Mouse (Mus musculus) lung, adult 2 months (tissue): ENCODE measurements around the gene Tmem269. TPM values are rescaled to one million over a fixed set of nuclear protein-coding genes. Genes with fewer than 3 reads are reported as not detected.

Experiments
- DNase-seq: peaks from one replicate; pipeline ENCODE4 v3.0.0; 2022
- H3K4me1 ChIP-seq: fragments of 200-500 bp; 2 replicates; pipeline ENCODE4 v1.6.1; 2011; ENCODE audit warnings: low read length; ENCODE audit not compliant: control insufficient read depth, insufficient read depth
- H3K4me3 ChIP-seq: fragments of 200-500 bp; replicated peaks from 2 replicates; pipeline ENCODE3; 2011; ENCODE audit warnings: low read depth, mild to moderate bottlenecking, control low read depth, low read length; ENCODE audit errors: extremely low read depth
- CTCF ChIP-seq: fragments of 200-500 bp; IDR thresholded peaks from 2 replicates; pipeline ENCODE4 v1.5.1; 2011; ENCODE audit warnings: mild to moderate bottlenecking, low read length, control low read depth; ENCODE audit not compliant: insufficient read depth
- POLR2A ChIP-seq: fragments of 200-500 bp; IDR thresholded peaks from 2 replicates; pipeline ENCODE4 v1.6.1; 2011; ENCODE audit warnings: low read depth, mild to moderate bottlenecking, control low read depth, low read length, borderline replicate concordance; ENCODE audit errors: extremely low read depth
- WGBS: fragments of 180-500 bp; shearing (Covaris S2); methylation state at CpG from one replicate; pipeline ENCODE4 v1.1.7; 2018; 5-methylcytosine and 5-hydroxymethylcytosine counted together
- polyA plus RNA-seq: library from polyadenylated mRNA; depleted of rRNA; stranded (reverse); fragments of >200 nt; gene quantifications from 2 replicates; pipeline ENCODE4 v1.2.3, GENCODE M21; 2012

Gene Tmem269
- polyA plus RNA-seq, 1 experiment, result 0.28 TPM

DNA sequence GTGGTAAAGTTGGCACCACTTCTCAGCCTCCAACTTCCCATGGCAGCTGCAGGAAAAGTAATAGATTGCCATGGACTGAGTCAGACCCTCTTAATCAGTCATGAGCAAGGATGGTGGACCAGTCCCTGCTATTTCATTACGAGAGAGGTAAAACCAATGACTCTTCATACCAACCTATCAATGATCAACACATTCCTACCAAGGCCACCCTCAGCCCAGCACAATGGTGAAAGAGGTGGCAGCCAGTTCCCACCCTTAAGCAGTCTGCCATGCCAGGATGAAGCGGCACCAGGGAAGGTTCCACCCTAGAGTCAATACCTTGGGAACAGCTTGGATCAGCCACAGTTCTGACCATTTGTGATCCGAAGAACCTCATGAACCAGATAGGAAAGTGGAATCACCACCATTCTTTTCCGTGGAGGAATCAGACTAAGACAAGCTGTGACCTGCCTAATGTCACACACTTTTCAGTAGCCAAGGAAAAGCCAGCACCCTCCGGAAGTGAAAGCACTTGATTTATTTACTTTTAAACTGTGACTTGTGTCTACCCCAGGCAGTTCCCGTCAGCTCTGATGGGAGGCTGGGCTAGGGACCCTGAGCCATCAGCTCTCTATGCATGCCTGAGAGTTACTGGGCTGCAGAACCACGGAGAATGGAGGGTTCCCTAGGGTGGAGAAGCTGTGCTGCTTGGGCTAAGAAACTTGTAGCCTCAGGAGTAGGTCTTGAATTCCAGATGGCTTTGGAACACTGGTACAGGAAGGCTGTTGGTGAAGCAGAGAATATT, 34.2 kb upstream of the Tmem269 start:
- no peak overlapping the region for H3K4me3 ChIP-seq
- peaks cover 4% of the 10 kb centered on the region; the same call in 1 of the 2 replicates for H3K4me1 ChIP-seq
- no peak for TF ChIP-seq CTCF
- TF ChIP-seq POLR2A, result no peak
- no peak for DNase-seq
- 47% methylated on average over 7 of the region's 7 CpGs for WGBS

- WGBS, result 67% methylated on average over 11 of the region's 11 CpGs
- Histone ChIP-seq H3K4me1 (peaks cover 6% of the 10 kb centered on the region), H3K4me3 (no peak overlapping the region)
- TF ChIP-seq POLR2A, result no peak
- TF ChIP-seq CTCF, result no peak
- DNase-seq, result peak; percentile 32
Observed at GRCm38 (mm10) chr4:119248407-119248965, 30.5 kb upstream of the Tmem269 start.

DNA sequence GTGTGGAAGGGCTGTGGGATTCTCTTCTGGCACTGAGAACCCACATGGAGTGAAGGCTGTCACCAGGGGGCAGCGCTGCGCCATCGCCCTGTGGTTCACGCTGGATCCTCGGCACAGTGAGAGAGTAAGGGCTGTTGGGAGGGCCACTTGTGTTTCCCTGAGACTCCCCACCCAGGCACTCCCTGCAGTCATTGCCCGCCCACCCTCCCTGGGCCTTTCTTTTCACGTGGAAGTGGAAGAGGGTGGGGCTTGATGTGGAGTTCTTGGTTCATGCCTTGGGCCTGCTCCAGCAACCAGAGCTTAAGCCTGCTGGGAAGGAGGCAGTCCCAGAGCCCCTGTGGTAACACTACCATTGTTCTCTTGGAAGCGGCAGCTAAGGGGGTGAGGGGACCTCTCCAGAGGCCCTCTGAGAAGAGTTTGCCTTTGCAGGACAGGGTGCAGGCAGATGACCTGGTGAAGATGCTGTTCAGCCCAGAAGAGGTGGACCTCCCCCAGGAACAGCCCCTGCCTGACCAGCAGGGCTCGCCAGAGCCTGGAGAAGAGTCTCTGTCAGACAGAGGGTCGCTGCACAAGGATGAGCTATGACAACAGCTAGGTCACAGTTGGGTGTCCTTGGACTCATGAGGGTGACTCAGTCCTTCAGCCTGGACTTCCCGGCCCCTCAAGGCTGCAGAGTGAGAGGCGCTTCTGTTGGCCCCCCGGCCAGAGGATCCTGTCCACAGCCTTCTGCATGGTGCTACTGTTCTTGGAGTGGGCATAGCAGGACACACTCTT, 29.6 kb upstream of the Tmem269 start:
- peak; percentile 83 for DNase-seq
- peaks cover 6% of the 10 kb centered on the region for H3K4me1 ChIP-seq
- TF ChIP-seq POLR2A (peak; percentile 27; the same call in 1 of the 2 replicates), CTCF (peak; percentile 90)
- H3K4me3 ChIP-seq, result no peak overlapping the region
- WGBS, result 33% methylated on average over 13 of the region's 13 CpGs

GRCm38 (mm10) chr4:119246688-119247225, 28.7 kb upstream of the Tmem269 start:
- H3K4me3 ChIP-seq, result no peak overlapping the region
- DNase-seq, result no peak
- H3K4me1 ChIP-seq, result peaks cover 4% of the 10 kb centered on the region
- TF ChIP-seq CTCF (no peak), POLR2A (no peak)
- WGBS, result 62% methylated on average over 14 of the region's 14 CpGs

DNA sequence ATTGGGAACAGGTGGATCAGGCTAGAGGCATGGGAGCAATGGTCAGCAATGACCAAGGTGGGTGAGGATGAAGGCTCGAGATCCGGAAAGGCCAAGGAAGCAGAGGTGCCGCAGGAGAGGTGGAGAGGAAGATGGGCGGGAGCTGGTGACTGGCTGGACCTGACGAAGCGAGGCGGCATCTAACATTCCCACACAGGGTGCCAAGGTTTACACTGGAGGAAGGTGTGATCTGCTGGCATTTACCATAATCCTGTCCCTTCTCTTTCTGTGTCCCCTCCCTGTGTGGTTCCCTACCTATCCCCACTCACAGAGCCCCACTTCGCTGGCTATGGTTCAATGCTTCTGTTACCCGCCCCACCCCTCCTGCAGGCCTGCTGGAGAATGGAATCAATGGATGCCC, 27.9 kb upstream of the Tmem269 start:
- DNase-seq, result no peak
- TF ChIP-seq POLR2A (no peak), CTCF (no peak)
- Histone ChIP-seq H3K4me3 (no peak overlapping the region), H3K4me1 (peaks cover 4% of the 10 kb centered on the region)
- WGBS, result 79% methylated on average over 9 of the region's 9 CpGs

DNA sequence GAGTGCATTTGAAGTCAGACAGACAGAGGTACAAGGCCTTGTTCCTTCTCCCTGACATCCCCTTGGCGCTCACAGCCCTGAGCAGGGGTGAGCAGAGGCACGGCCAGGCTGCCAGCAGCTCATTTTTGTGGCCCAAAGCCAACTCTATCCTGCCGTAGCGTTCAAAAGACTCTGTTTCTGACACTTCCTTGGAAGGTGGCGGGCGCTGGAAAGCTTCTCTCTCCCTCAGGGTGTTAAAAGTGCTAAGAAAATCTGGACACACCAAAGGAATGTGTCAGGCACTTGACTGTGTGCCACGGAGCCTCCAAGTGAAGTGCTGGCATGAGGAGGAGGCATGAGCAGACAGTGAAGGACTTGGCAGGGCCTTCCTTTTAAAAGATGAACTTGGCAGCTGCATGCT, 27.5 kb upstream of the Tmem269 start:
- WGBS, result 49% methylated on average over 7 of the region's 7 CpGs
- peak; percentile 28 for DNase-seq
- H3K4me1 ChIP-seq, result peaks cover 4% of the 10 kb centered on the region
- TF ChIP-seq CTCF, result no peak
- TF ChIP-seq POLR2A, result no peak
- H3K4me3 ChIP-seq, result no peak overlapping the region

DNA sequence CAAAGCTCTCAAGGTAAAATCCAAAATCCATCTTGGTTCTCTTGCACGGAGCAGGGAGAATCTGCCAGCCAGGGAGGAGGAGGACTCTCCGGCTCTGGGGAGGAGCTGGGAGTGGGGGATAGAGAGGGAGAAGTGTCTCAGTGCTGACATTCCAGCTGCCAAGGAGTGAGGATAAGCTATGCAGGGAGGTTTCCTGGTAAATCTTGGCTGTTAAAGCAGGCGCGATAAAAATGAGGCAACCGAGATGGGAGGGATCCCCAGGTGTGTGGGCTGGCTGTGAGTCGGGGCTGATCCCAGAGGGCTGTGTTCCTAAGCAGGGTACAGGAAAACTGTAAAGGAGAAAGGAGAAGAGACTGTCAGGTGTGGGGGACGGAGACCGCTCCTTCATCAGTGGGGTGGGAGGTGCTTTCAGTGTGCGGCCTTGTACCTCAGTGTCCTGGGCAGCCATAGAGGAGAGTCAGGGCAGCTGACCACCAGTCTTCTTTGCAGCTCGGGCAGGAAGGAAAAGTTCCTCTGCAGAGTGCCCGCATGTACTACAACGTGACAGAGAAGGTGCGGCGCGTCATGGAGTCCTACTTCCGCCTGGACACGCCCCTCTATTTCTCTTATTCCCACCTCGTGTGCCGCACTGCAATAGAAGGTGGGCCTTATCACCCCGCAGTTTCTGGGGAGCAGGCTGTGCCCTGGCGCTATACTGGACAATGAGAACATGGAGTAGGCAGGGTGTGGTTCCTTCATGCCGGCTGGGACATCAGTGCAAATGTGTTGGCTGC, 26.6 kb upstream of the Tmem269 start:
- DNase-seq, result no peak
- TF ChIP-seq CTCF, result no peak
- H3K4me1 ChIP-seq, result peaks cover 4% of the 10 kb centered on the region
- WGBS, result 70% methylated on average over 22 of the region's 22 CpGs
- no peak overlapping the region for H3K4me3 ChIP-seq

- H3K4me3 ChIP-seq, result no peak overlapping the region
- TF ChIP-seq POLR2A (no peak), CTCF (no peak)
- 90% methylated on average over 12 of the region's 12 CpGs for WGBS
- no peak for DNase-seq
- H3K4me1 ChIP-seq, result peaks cover 2% of the 10 kb centered on the region
Observed at GRCm38 (mm10) chr4:119242571-119242970, 24.6 kb upstream of the Tmem269 start.

DNA sequence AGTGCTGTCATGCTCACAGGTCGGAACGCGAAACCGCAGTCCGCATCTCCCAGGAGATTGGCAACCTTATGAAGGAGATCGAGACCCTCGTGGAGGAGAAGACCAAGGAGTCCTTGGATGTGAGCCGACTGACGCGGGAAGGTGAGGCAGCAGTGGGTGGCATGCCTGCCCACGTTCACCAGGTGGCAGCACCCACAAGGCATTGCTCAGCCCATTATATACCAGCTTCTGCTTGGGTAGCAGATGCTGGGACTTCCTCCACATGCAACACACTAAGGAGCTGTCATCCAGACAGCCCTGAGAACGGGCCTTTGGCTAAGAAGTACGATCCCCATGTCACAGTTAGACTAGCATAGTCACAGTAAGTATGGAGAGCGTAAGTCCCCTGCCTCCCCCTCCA, 23.6 kb upstream of the Tmem269 start:
- 87% methylated on average over 14 of the region's 14 CpGs for WGBS
- no peak for TF ChIP-seq POLR2A
- peak; percentile 42; the same call in 1 of the 2 replicates for TF ChIP-seq CTCF

More for the DNA sequence above, 23.6 kb upstream of the Tmem269 start:
- DNase-seq, result no peak
- Histone ChIP-seq H3K4me1 (peaks cover 2% of the 10 kb centered on the region), H3K4me3 (no peak overlapping the region)
